Mouse (Mus musculus) stomach, postnatal 0 days (tissue): ENCODE data around the gene Meis2.

Source experiments
- CTCF ChIP-seq: IDR thresholded peaks from 2 replicates; pipeline ENCODE4 v1.5.1; 2016; ENCODE audit warnings: antibody characterized with exemption, low read depth, mild to moderate bottlenecking, moderate library complexity
- EP300 ChIP-seq: optimal IDR thresholded peaks from 2 replicates; pipeline ENCODE3; 2016; ENCODE audit warnings: antibody characterized with exemption

GRCm38 (mm10) chr2:115921687-115922086 lies 144.0 kb downstream of the Meis2 start:
- TF ChIP-seq CTCF (peak; percentile 46), EP300 (no peak)
